Mouse (Mus musculus): ENCODE measurements around the gene Hhat. TPM values are rescaled to one million over a fixed set of nuclear protein-coding genes. Genes with fewer than 3 reads are reported as not detected.

Gene Hhat
- polyA plus RNA-seq, 1 experiment from 2014 or later = 1.5 TPM

GRCm38 (mm10) chr1:192677236-192677635 lies 93.8 kb downstream of the Hhat start:
- Histone ChIP-seq H3K4me3 (replicated peaks) (no peak overlapping the region), H3K27ac (no peak overlapping the region), H3K9ac (no peak overlapping the region), H3K9me3 (replicated peaks) (no peaks in the 10 kb centered on the region), H3K4me1 (replicated peaks) (no peaks in the 10 kb centered on the region), H3K27me3 (no peaks in the 10 kb centered on the region), H3K36me3 (no peaks in the 10 kb centered on the region), H3K4me2 (no peak overlapping the region)
- ATAC-seq (ENCODE audit: low read depth) (no peak), DNase-seq (no peak)
- 61% methylated on average over 5 of the region's 5 CpGs for WGBS (ENCODE audit: insufficient replicate concordance)

- WGBS (ENCODE audit: insufficient replicate concordance) = 55% methylated on average over 4 of the region's 4 CpGs
Measured at GRCm38 (mm10) chr1:192663608-192664007, 107.4 kb downstream of the Hhat start.

GRCm38 (mm10) chr1:192663092-192663491 lies 107.9 kb downstream of the Hhat start:
- Histone ChIP-seq H3K9ac (no peak overlapping the region), H3K9me3 (replicated peaks) (no peaks in the 10 kb centered on the region), H3K4me3 (replicated peaks) (no peak overlapping the region), H3K27ac (no peak overlapping the region), H3K27me3 (no peaks in the 10 kb centered on the region), H3K4me2 (no peak overlapping the region), H3K4me1 (replicated peaks) (peaks cover 17% of the 10 kb centered on the region), H3K36me3 (no peaks in the 10 kb centered on the region)
- 0 out of 2 replicates have a peak, but pooled peaks have one; percentile 17 for ATAC-seq (ENCODE audit: low read depth)
- WGBS (ENCODE audit: insufficient replicate concordance) = 43% methylated on average over 5 of the region's 5 CpGs
- DNase-seq = no peak

More at GRCm38 (mm10) chr1:192663608-192664007, 107.4 kb downstream of the Hhat start:
- H3K9me3 ChIP-seq (replicated peaks) = no peaks in the 10 kb centered on the region
- no peaks in the 10 kb centered on the region for H3K36me3 ChIP-seq
- DNase-seq (no peak), ATAC-seq (ENCODE audit: low read depth) (no peak)
- H3K4me1 ChIP-seq (replicated peaks) = peaks cover 17% of the 10 kb centered on the region
- no peak overlapping the region for H3K4me2 ChIP-seq
- H3K9ac ChIP-seq = no peak overlapping the region
- no peaks in the 10 kb centered on the region for H3K27me3 ChIP-seq
- H3K27ac ChIP-seq = no peak overlapping the region
- no peak overlapping the region for H3K4me3 ChIP-seq (replicated peaks)

GRCm38 (mm10) chr1:192661612-192662011 lies 109.4 kb downstream of the Hhat start:
- no peak overlapping the region for H3K9ac ChIP-seq
- H3K27ac ChIP-seq = no peak overlapping the region
- no peak overlapping the region for H3K4me2 ChIP-seq
- no peak overlapping the region for H3K4me3 ChIP-seq (replicated peaks)
- no peaks in the 10 kb centered on the region for H3K36me3 ChIP-seq
- peak; percentile 85 for ATAC-seq (ENCODE audit: low read depth)
- peaks cover 17% of the 10 kb centered on the region for H3K4me1 ChIP-seq (replicated peaks)
- no peaks in the 10 kb centered on the region for H3K9me3 ChIP-seq (replicated peaks)
- peak; percentile 18 for DNase-seq
- no peaks in the 10 kb centered on the region for H3K27me3 ChIP-seq

- no peak for ATAC-seq (ENCODE audit: low read depth)
- WGBS (ENCODE audit: insufficient replicate concordance) = 59% methylated on average over 6 of the region's 6 CpGs
- no peaks in the 10 kb centered on the region for H3K36me3 ChIP-seq
- no peaks in the 10 kb centered on the region for H3K9me3 ChIP-seq (replicated peaks)
- no peak overlapping the region for H3K4me2 ChIP-seq
- no peaks in the 10 kb centered on the region for H3K27me3 ChIP-seq
- H3K27ac ChIP-seq = no peak overlapping the region
- peaks cover 14% of the 10 kb centered on the region for H3K4me1 ChIP-seq (replicated peaks)
- H3K9ac ChIP-seq = no peak overlapping the region
- H3K4me3 ChIP-seq (replicated peaks) = no peak overlapping the region
- no peak for DNase-seq
Measured at GRCm38 (mm10) chr1:192657417-192657816, 113.6 kb downstream of the Hhat start.

- Histone ChIP-seq H3K27ac (no peak overlapping the region), H3K4me1 (replicated peaks) (peaks cover 27% of the 10 kb centered on the region), H3K27me3 (no peaks in the 10 kb centered on the region), H3K36me3 (no peaks in the 10 kb centered on the region), H3K4me3 (replicated peaks) (no peak overlapping the region), H3K9me3 (replicated peaks) (no peaks in the 10 kb centered on the region), H3K9ac (no peak overlapping the region), H3K4me2 (no peak overlapping the region)
- WGBS (ENCODE audit: insufficient replicate concordance) = 49% methylated on average over 8 of the region's 8 CpGs
- ATAC-seq (ENCODE audit: low read depth) (no peak), DNase-seq (no peak)
Measured at GRCm38 (mm10) chr1:192651981-192652605, 118.9 kb downstream of the Hhat start.

GRCm38 (mm10) chr1:192650586-192650985 lies 120.4 kb downstream of the Hhat start:
- H3K27ac ChIP-seq = no peak overlapping the region; the same call in 1 of the 2 replicates
- ATAC-seq (ENCODE audit: low read depth) (peak; percentile 81), DNase-seq (peak; percentile 14)
- H3K36me3 ChIP-seq = no peaks in the 10 kb centered on the region
- no peak overlapping the region for H3K9ac ChIP-seq
- H3K4me2 ChIP-seq = 0 out of 2 replicates have a peak overlapping the region, but pooled peaks have one; percentile 23
- no peaks in the 10 kb centered on the region for H3K9me3 ChIP-seq (replicated peaks)
- 39% methylated on average over 7 of the region's 7 CpGs for WGBS (ENCODE audit: insufficient replicate concordance)
- peaks cover 27% of the 10 kb centered on the region for H3K4me1 ChIP-seq (replicated peaks)
- no peaks in the 10 kb centered on the region for H3K27me3 ChIP-seq
- no peak overlapping the region for H3K4me3 ChIP-seq (replicated peaks)

- H3K27me3 ChIP-seq = no peaks in the 10 kb centered on the region
- peak overlapping the region; percentile 43; the same call in 1 of the 2 replicates for H3K27ac ChIP-seq
- no peak overlapping the region for H3K9ac ChIP-seq
- H3K4me1 ChIP-seq (replicated peaks) = peaks cover 27% of the 10 kb centered on the region
- WGBS (ENCODE audit: insufficient replicate concordance) = 45% methylated on average over 4 of the region's 4 CpGs
- DNase-seq = no peak
- no peak overlapping the region for H3K4me3 ChIP-seq (replicated peaks)
- no peaks in the 10 kb centered on the region for H3K9me3 ChIP-seq (replicated peaks)
- H3K4me2 ChIP-seq = 0 out of 2 replicates have a peak overlapping the region, but pooled peaks have one; percentile 23
- ATAC-seq (ENCODE audit: low read depth) = peak; percentile 79
- no peaks in the 10 kb centered on the region for H3K36me3 ChIP-seq
Measured at GRCm38 (mm10) chr1:192650023-192650422, 121.0 kb downstream of the Hhat start.

GRCm38 (mm10) chr1:192649233-192649632 lies 121.8 kb downstream of the Hhat start:
- peaks cover 27% of the 10 kb centered on the region for H3K4me1 ChIP-seq (replicated peaks)
- H3K27ac ChIP-seq = no peak overlapping the region
- no peak overlapping the region for H3K4me3 ChIP-seq (replicated peaks)
- no peaks in the 10 kb centered on the region for H3K36me3 ChIP-seq
- no peaks in the 10 kb centered on the region for H3K9me3 ChIP-seq (replicated peaks)
- H3K9ac ChIP-seq = no peak overlapping the region
- 53% methylated on average over 3 of the region's 3 CpGs for WGBS (ENCODE audit: insufficient replicate concordance)
- no peak for DNase-seq
- no peaks in the 10 kb centered on the region for H3K27me3 ChIP-seq
- peak; percentile 60 for ATAC-seq (ENCODE audit: low read depth)
- no peak overlapping the region for H3K4me2 ChIP-seq

GRCm38 (mm10) chr1:192647361-192647760 lies 123.7 kb downstream of the Hhat start:
- H3K27ac ChIP-seq = no peak overlapping the region
- H3K27me3 ChIP-seq = no peaks in the 10 kb centered on the region
- no peak overlapping the region for H3K4me3 ChIP-seq (replicated peaks)
- no peak for DNase-seq
- H3K9me3 ChIP-seq (replicated peaks) = no peaks in the 10 kb centered on the region
- no peaks in the 10 kb centered on the region for H3K36me3 ChIP-seq
- H3K9ac ChIP-seq = no peak overlapping the region
- no peak for ATAC-seq (ENCODE audit: low read depth)
- peaks cover 27% of the 10 kb centered on the region for H3K4me1 ChIP-seq (replicated peaks)
- WGBS (ENCODE audit: insufficient replicate concordance) = 76% methylated on average over 2 of the region's 2 CpGs
- H3K4me2 ChIP-seq = no peak overlapping the region

GRCm38 (mm10) chr1:192642126-192642525 lies 128.9 kb downstream of the Hhat start:
- Histone ChIP-seq H3K4me3 (replicated peaks) (no peak overlapping the region), H3K36me3 (no peaks in the 10 kb centered on the region), H3K9me3 (replicated peaks) (no peaks in the 10 kb centered on the region), H3K4me1 (replicated peaks) (no peaks in the 10 kb centered on the region), H3K4me2 (no peak overlapping the region), H3K27ac (no peak overlapping the region), H3K9ac (no peak overlapping the region), H3K27me3 (no peaks in the 10 kb centered on the region)
- DNase-seq (no peak), ATAC-seq (ENCODE audit: low read depth) (no peak)
- WGBS (ENCODE audit: insufficient replicate concordance) = 50% methylated on average over 2 of the region's 2 CpGs

GRCm38 (mm10) chr1:192639175-192639574 lies 131.8 kb downstream of the Hhat start:
- Histone ChIP-seq H3K4me3 (replicated peaks) (no peak overlapping the region), H3K27me3 (no peaks in the 10 kb centered on the region), H3K4me1 (replicated peaks) (no peaks in the 10 kb centered on the region), H3K9ac (no peak overlapping the region), H3K36me3 (no peaks in the 10 kb centered on the region), H3K4me2 (no peak overlapping the region), H3K27ac (no peak overlapping the region), H3K9me3 (replicated peaks) (no peaks in the 10 kb centered on the region)
- 42% methylated on average over 3 of the region's 3 CpGs for WGBS (ENCODE audit: insufficient replicate concordance)
- DNase-seq = no peak
- ATAC-seq (ENCODE audit: low read depth) = no peak
